Mouse (Mus musculus) right cerebral cortex, adult 2 months (tissue): ENCODE measurements at regions not wholly inside any gene's neighbourhood (a gene's known extent, or its start where the extent isn't known, plus 50 kb on each side); places are given as distances from the start of the nearest gene placed in this dataset.

Source experiments
- DNase-seq, 2 experiments: peaks; one replicate each; pipeline ENCODE4 v3.0.0; 2021 to 2022; ENCODE audit warnings: low spot score in 2 of 2

- DNase-seq, result peak; percentile 48 to 51
Observed at GRCm38 (mm10) chr3:50939602-50940001, 284.6 kb upstream of the Noct start.

- DNase-seq, result no peak
Observed at GRCm38 (mm10) chr3:50940656-50941055, 283.6 kb upstream of the Noct start.

GRCm38 (mm10) chr3:50953456-50953855 lies 270.8 kb upstream of the Noct start:
- DNase-seq, result no peak

- no peak for DNase-seq
Observed at GRCm38 (mm10) chr3:50970386-50970785, 253.9 kb upstream of the Noct start.

GRCm38 (mm10) chr3:50973081-50973480 lies 251.2 kb upstream of the Noct start:
- no peak for DNase-seq

- DNase-seq, result no peak
Observed at GRCm38 (mm10) chr3:50976141-50976780, 248.0 kb upstream of the Noct start.

- DNase-seq, result no peak
Observed at GRCm38 (mm10) chr3:50976818-50977217, 247.4 kb upstream of the Noct start.

- no peak for DNase-seq
Observed at GRCm38 (mm10) chr3:50978636-50979035, 245.6 kb upstream of the Noct start.

GRCm38 (mm10) chr3:50979592-50979991 lies 244.7 kb upstream of the Noct start:
- no peak for DNase-seq

- no peak for DNase-seq
Observed at GRCm38 (mm10) chr3:50981751-50982150, 242.5 kb upstream of the Noct start.

GRCm38 (mm10) chr3:50982649-50983048 lies 241.6 kb upstream of the Noct start:
- no peak for DNase-seq

GRCm38 (mm10) chr3:50983126-50983525 lies 241.1 kb upstream of the Noct start:
- no peak for DNase-seq

- DNase-seq, result peak; percentile 74 to 75
Observed at GRCm38 (mm10) chr3:50983962-50984765, 240.1 kb upstream of the Noct start.

GRCm38 (mm10) chr3:50987821-50988220 lies 236.4 kb upstream of the Noct start:
- no peak for DNase-seq

- DNase-seq, result no peak
Observed at GRCm38 (mm10) chr3:50990810-50991209, 233.4 kb upstream of the Noct start.

- DNase-seq, result no peak
Observed at GRCm38 (mm10) chr3:50992581-50993313, 231.5 kb upstream of the Noct start.

GRCm38 (mm10) chr3:50999745-51000144 lies 224.5 kb upstream of the Noct start:
- DNase-seq, result no peak

- DNase-seq, result no peak
Observed at GRCm38 (mm10) chr3:51000938-51001337, 223.3 kb upstream of the Noct start.

GRCm38 (mm10) chr3:51002662-51003061 lies 221.6 kb upstream of the Noct start:
- DNase-seq, result no peak

- DNase-seq, result no peak
Observed at GRCm38 (mm10) chr3:51003506-51004170, 220.6 kb upstream of the Noct start.

- no peak for DNase-seq
Observed at GRCm38 (mm10) chr3:51004216-51004615, 220.0 kb upstream of the Noct start.

GRCm38 (mm10) chr3:51009098-51009497 lies 215.1 kb upstream of the Noct start:
- no peak for DNase-seq
